Mouse (Mus musculus) embryonic facial prominence, embryonic 12.5 days (tissue): ENCODE data around the gene Cep170b. TPM values are rescaled to one million over a fixed set of nuclear protein-coding genes. Genes with fewer than 3 reads are reported as not detected.

Experiments used
- microRNA-seq: library from miRNA; unstranded; fragments of <30 nt; microRNA quantifications from one replicate; pipeline ENCODE4, GENCODE M21; 2017
- polyA plus RNA-seq: library from polyadenylated mRNA; unstranded; fragments of >200 nt; fragmentation: Nextera tagmentation; extraction: Ambion mirVana; gene quantifications from 2 replicates; pipeline ENCODE4 v1.2.1, GENCODE M21; 2016

Cep170b gene
- polyA plus RNA-seq, 1 experiment from 2014 or later, result 17.0 TPM

Small RNAs within 50 kb of the gene (microRNA-seq; reads per million reads assigned to microRNA genes)
- not detected for gene Mir6940

Other genes starting within 250 kb of the Cep170b start
- gene A530016L24Rik, start 231.0 kb upstream of the Cep170b start, polyA plus RNA-seq, result 0.13 TPM in 1 of 2 replicates, not detected in the other
- gene Tmem179, start 203.7 kb upstream of the Cep170b start, polyA plus RNA-seq, result 1.9 and 2.8 TPM in 2 replicates
- gene Inf2, start 131.7 kb upstream of the Cep170b start, polyA plus RNA-seq, result 2.9 and 3.1 TPM in 2 replicates
- gene Adssl1, start 100.4 kb upstream of the Cep170b start, polyA plus RNA-seq, result 5.0 and 6.6 TPM in 2 replicates
- gene Siva1, start 75.8 kb upstream of the Cep170b start, polyA plus RNA-seq, result 205 and 218 TPM in 2 replicates
- 98.8 and 153 TPM in 2 replicates for gene Akt1, start 45.6 kb upstream of the Cep170b start, polyA plus RNA-seq
- gene Zbtb42, start 41.6 kb upstream of the Cep170b start, polyA plus RNA-seq, result 2.1 and 2.5 TPM in 2 replicates
- 4.9 TPM in 2 replicates for gene Pld4, start 40.2 kb downstream of the Cep170b start, polyA plus RNA-seq
- 0.71 and 0.83 TPM in 2 replicates for gene Ahnak2, start 82.2 kb downstream of the Cep170b start, polyA plus RNA-seq
- 9.2 and 9.6 TPM in 2 replicates for gene Clba1, start 88.5 kb downstream of the Cep170b start, polyA plus RNA-seq
- gene Cdca4, start 109.0 kb downstream of the Cep170b start, polyA plus RNA-seq, result 144 and 147 TPM in 2 replicates
- gene Gpr132, start 147.8 kb downstream of the Cep170b start, polyA plus RNA-seq, result 0.23 TPM in 1 of 2 replicates, not detected in the other
- gene Jag2, start 209.3 kb downstream of the Cep170b start, polyA plus RNA-seq, result 7.9 and 8.8 TPM in 2 replicates
- gene Nudt14, start 221.7 kb downstream of the Cep170b start, polyA plus RNA-seq, result 83.0 and 87.2 TPM in 2 replicates